Mouse (Mus musculus): ENCODE measurements around the gene Tsc22d4.

The Tsc22d4 gene

GRCm38 (mm10) chr5:137800917-137801316, 55.4 kb downstream of the Tsc22d4 start:
- no peak for DNase-seq

- DNase-seq: no peak
Observed at GRCm38 (mm10) chr5:137806158-137806557, 60.6 kb downstream of the Tsc22d4 start.

- DNase-seq: no peak
Observed at GRCm38 (mm10) chr5:137808316-137808715, 62.8 kb downstream of the Tsc22d4 start.

GRCm38 (mm10) chr5:137817466-137818222, 72.1 kb downstream of the Tsc22d4 start:
- no peak for DNase-seq

All from embryo, embryonic 11 days (tissue).